Mouse (Mus musculus) cerebellum, adult 11-12 months (tissue): ENCODE results near the gene Fbxw8.

Source experiments
- DNase-seq: peaks from one replicate; pipeline ENCODE4 v3.0.0; 2022

Fbxw8 gene

GRCm38 (mm10) chr5:118149711-118150110 lies 5.6 kb downstream of the Fbxw8 start:
- no peak for DNase-seq

GRCm38 (mm10) chr5:118147264-118147663 lies 8.0 kb downstream of the Fbxw8 start:
- DNase-seq = no peak

GRCm38 (mm10) chr5:118145999-118146679 lies 9.1 kb downstream of the Fbxw8 start:
- no peak for DNase-seq

GRCm38 (mm10) chr5:118145458-118145857 lies 9.8 kb downstream of the Fbxw8 start:
- no peak for DNase-seq

- DNase-seq = no peak
These were observed 10.5 kb downstream of the Fbxw8 start for GRCm38 (mm10) chr5:118144770-118145169.

- no peak for DNase-seq
These were observed 10.9 kb downstream of the Fbxw8 start for GRCm38 (mm10) chr5:118144327-118144726.

- no peak for DNase-seq
These were observed 11.8 kb downstream of the Fbxw8 start for GRCm38 (mm10) chr5:118143211-118144026.

GRCm38 (mm10) chr5:118142471-118142870 lies 12.8 kb downstream of the Fbxw8 start:
- no peak for DNase-seq

- no peak for DNase-seq
These were observed 15.6 kb downstream of the Fbxw8 start for GRCm38 (mm10) chr5:118139630-118140029.

- DNase-seq = no peak
These were observed 18.9 kb downstream of the Fbxw8 start for GRCm38 (mm10) chr5:118136391-118136790.

GRCm38 (mm10) chr5:118128651-118129050 lies 26.6 kb downstream of the Fbxw8 start:
- DNase-seq = no peak

- peak; percentile 66 for DNase-seq
These were observed 27.1 kb downstream of the Fbxw8 start for GRCm38 (mm10) chr5:118128208-118128607.

GRCm38 (mm10) chr5:118126671-118127070 lies 28.6 kb downstream of the Fbxw8 start:
- DNase-seq = no peak

GRCm38 (mm10) chr5:118123096-118123495 lies 32.2 kb downstream of the Fbxw8 start:
- DNase-seq = no peak

GRCm38 (mm10) chr5:118121928-118122327 lies 33.3 kb downstream of the Fbxw8 start:
- DNase-seq = no peak

GRCm38 (mm10) chr5:118120670-118121069 lies 34.6 kb downstream of the Fbxw8 start:
- DNase-seq = no peak

- DNase-seq = no peak
These were observed 36.3 kb downstream of the Fbxw8 start for GRCm38 (mm10) chr5:118118922-118119321.

- no peak for DNase-seq
These were observed 36.9 kb downstream of the Fbxw8 start for GRCm38 (mm10) chr5:118118351-118118750.

GRCm38 (mm10) chr5:118113617-118114016 lies 41.6 kb downstream of the Fbxw8 start:
- peak; percentile 61 for DNase-seq

GRCm38 (mm10) chr5:118113043-118113442 lies 42.2 kb downstream of the Fbxw8 start:
- DNase-seq = no peak

GRCm38 (mm10) chr5:118108794-118109440 lies 46.3 kb downstream of the Fbxw8 start:
- DNase-seq = peak; percentile 65

- DNase-seq = peak; percentile 95
These were observed 47.0 kb downstream of the Fbxw8 start for GRCm38 (mm10) chr5:118108124-118108793.

- no peak for DNase-seq
These were observed 48.6 kb downstream of the Fbxw8 start for GRCm38 (mm10) chr5:118106667-118107066.
